Mouse (Mus musculus) MEL (cell line): ENCODE measurements around the gene Erc2. TPM values are rescaled to one million over a fixed set of nuclear protein-coding genes. Genes with fewer than 3 reads are reported as not detected.

Experiments
- DNase-seq: peaks from one replicate; pipeline ENCODE4 v3.0.0; 2011; ENCODE audit warnings: low read depth, low spot score
- H3K27ac ChIP-seq: 2 replicates; pipeline ENCODE4 v1.5.1; 2012; ENCODE audit warnings: low read depth, mild to moderate bottlenecking, control low read depth, low read length, moderate library complexity; ENCODE audit not compliant: control insufficient read depth
- H3K27me3 ChIP-seq, 2 experiments: fragments of 150-350 bp in 1 of 2; sonication (generic) in 1 of 2; 2 replicates each; pipeline ENCODE4 v1.6.1; 2012; ENCODE audit warnings: low read length in 2 of 2, mild to moderate bottlenecking in 2 of 2, improper control_type of control experiment in 1 of 2, moderate library complexity in 1 of 2; ENCODE audit not compliant: insufficient read depth in 2 of 2, control insufficient read depth in 1 of 2
- H3K36me3 ChIP-seq, 2 experiments: 2 replicates each; pipeline ENCODE4 v1.6.1; 2012 to 2014; ENCODE audit warnings: low read length in 2 of 2, improper control_type of control experiment in 1 of 2, inconsistent platforms in 1 of 2, mild to moderate bottlenecking in 1 of 2; ENCODE audit not compliant: insufficient read depth in 2 of 2, control insufficient read depth in 1 of 2
- H3K4me1 ChIP-seq, 2 experiments: fragments of 150-350 bp in 1 of 2; sonication (generic) in 1 of 2; 2 replicates each; pipeline ENCODE4 v1.6.1; 2012; ENCODE audit warnings: low read length in 2 of 2, improper control_type of control experiment in 1 of 2, mild to moderate bottlenecking in 1 of 2; ENCODE audit not compliant: insufficient read depth in 2 of 2, control insufficient read depth in 1 of 2
- H3K4me3 ChIP-seq, 2 experiments: fragments of 150-350 bp in 1 of 2; sonication (generic) in 1 of 2; 2 replicates each; pipeline ENCODE4 v1.5.1; 2012; ENCODE audit warnings: low read depth in 2 of 2, low read length in 2 of 2, mild to moderate bottlenecking in 2 of 2, moderate library complexity in 2 of 2, control low read depth in 1 of 2, improper control_type of control experiment in 1 of 2; ENCODE audit not compliant: control insufficient read depth in 1 of 2, insufficient read depth in 1 of 2
- H3K79me2 ChIP-seq: 2 replicates; pipeline ENCODE4 v1.6.1; 2012; ENCODE audit warnings: mild to moderate bottlenecking, low read length, moderate library complexity; ENCODE audit not compliant: control insufficient read depth, poor library complexity, insufficient read depth
- H3K9ac ChIP-seq: 2 replicates; pipeline ENCODE4 v1.6.1; 2012; ENCODE audit warnings: low read depth, mild to moderate bottlenecking, control low read depth, low read length, moderate library complexity; ENCODE audit not compliant: control insufficient read depth, poor library complexity, severe bottlenecking
- H3K9me3 ChIP-seq: fragments of 150-350 bp; sonication (generic); replicated peaks from 2 replicates; pipeline ENCODE4 v1.6.1; 2012; ENCODE audit warnings: mild to moderate bottlenecking, low read length, improper control_type of control experiment, moderate library complexity; ENCODE audit not compliant: insufficient read depth
- BHLHE40 ChIP-seq: IDR thresholded peaks from 2 replicates; pipeline ENCODE4 v1.6.1; 2012; ENCODE audit warnings: low read depth, mild to moderate bottlenecking, inconsistent platforms, low read length, improper control_type of control experiment, borderline replicate concordance
- E2F4 ChIP-seq: IDR thresholded peaks from 2 replicates; pipeline ENCODE4 v1.6.1; 2011; ENCODE audit warnings: low read depth, low read length, improper control_type of control experiment, borderline replicate concordance
- ELF1 ChIP-seq: IDR thresholded peaks from 2 replicates; pipeline ENCODE4 v1.6.1; 2014; ENCODE audit warnings: low read depth, mild to moderate bottlenecking, inconsistent platforms, low read length, improper control_type of control experiment, moderate library complexity
- GABPA ChIP-seq: IDR thresholded peaks from 2 replicates; pipeline ENCODE4 v1.6.1; 2012; ENCODE audit warnings: low read depth, mild to moderate bottlenecking, inconsistent platforms, low read length, improper control_type of control experiment, moderate library complexity
- JUND ChIP-seq: IDR thresholded peaks from 2 replicates; pipeline ENCODE4 v1.6.1; 2011; ENCODE audit warnings: low read depth, mild to moderate bottlenecking, improper control_type of control experiment, low read length
- MEF2A ChIP-seq: IDR thresholded peaks from 2 replicates; pipeline ENCODE4 v1.6.1; 2014; ENCODE audit warnings: low read depth, mild to moderate bottlenecking, inconsistent platforms, low read length, improper control_type of control experiment; ENCODE audit not compliant: poor library complexity, insufficient replicate concordance, severe bottlenecking; ENCODE audit errors: extremely low read depth
- MXI1 ChIP-seq: IDR thresholded peaks from 2 replicates; pipeline ENCODE4 v1.6.1; 2011; ENCODE audit warnings: mild to moderate bottlenecking, low read depth, low read length, improper control_type of control experiment
- MYC ChIP-seq: IDR thresholded peaks from 2 replicates; pipeline ENCODE4 v1.6.1; 2011; ENCODE audit warnings: low read depth, mild to moderate bottlenecking, low read length, improper control_type of control experiment, moderate library complexity
- NELFE ChIP-seq: IDR thresholded peaks from 2 replicates; pipeline ENCODE4 v1.6.1; 2011; ENCODE audit warnings: low read depth, low read length, improper control_type of control experiment
- RAD21 ChIP-seq: IDR thresholded peaks from 2 replicates; pipeline ENCODE4 v1.6.1; 2011; ENCODE audit warnings: mild to moderate bottlenecking, low read depth, low read length, improper control_type of control experiment
- TAL1 ChIP-seq: IDR thresholded peaks from 2 replicates; pipeline ENCODE4 v1.6.1; 2012; ENCODE audit warnings: mild to moderate bottlenecking, inconsistent platforms, low read length, moderate library complexity, mixed read lengths
- UBTF ChIP-seq: IDR thresholded peaks from 2 replicates; pipeline ENCODE4 v1.6.1; 2012; ENCODE audit warnings: low read depth, mild to moderate bottlenecking, inconsistent platforms, low read length, improper control_type of control experiment, moderate library complexity, borderline replicate concordance; ENCODE audit not compliant: insufficient read depth
- USF1 ChIP-seq: IDR thresholded peaks from 2 replicates; pipeline ENCODE4 v1.6.1; 2014; ENCODE audit warnings: low read depth, mild to moderate bottlenecking, inconsistent platforms, low read length, improper control_type of control experiment, moderate library complexity
- USF2 ChIP-seq, 2 experiments: IDR thresholded peaks; 2 replicates each; pipeline ENCODE4 v1.6.1; 2011 to 2012; ENCODE audit warnings: improper control_type of control experiment in 2 of 2, low read length in 2 of 2, borderline replicate concordance in 1 of 2, inconsistent platforms in 1 of 2, low read depth in 1 of 2, mild to moderate bottlenecking in 1 of 2; ENCODE audit not compliant: insufficient read depth in 1 of 2
- ZC3H11A ChIP-seq: IDR thresholded peaks from 2 replicates; pipeline ENCODE4 v1.6.1; 2012; ENCODE audit warnings: low read depth, mild to moderate bottlenecking, inconsistent platforms, low read length, improper control_type of control experiment
- polyA plus RNA-seq, 2 experiments: library from polyadenylated mRNA; stranded (reverse) in 1 of 2; unstranded in 1 of 2; fragments of >175 nt in 1 of 2; fragments of >200 nt in 1 of 2; gene quantifications; 2 replicates each; pipeline versions ENCODE4 v1.2.1 to v1.2.4; 2012; ENCODE audit warnings: low replicate concordance in 2 of 2, low read depth in 1 of 2; ENCODE audit not compliant: insufficient read length in 2 of 2, insufficient read depth in 1 of 2, missing spikeins in 1 of 2
- total RNA-seq: library from RNA; depleted of rRNA; stranded (reverse); fragments of 300-350 nt; gene quantifications from 2 replicates; pipeline ENCODE4 v1.2.3, GENCODE M21; 2012

The Erc2 gene
- total and polyA plus RNA-seq, 3 experiments: not detected

- H3K9ac ChIP-seq: no peak overlapping the region
- no peak overlapping the region for H3K27ac ChIP-seq
- H3K9me3 ChIP-seq: no peaks in the 10 kb centered on the region
- H3K4me3 ChIP-seq: no peak overlapping the region
- no peak for DNase-seq
- TF ChIP-seq BHLHE40 (no peak), RAD21 (no peak), JUND (no peak), NELFE (no peak), MYC (no peak), TAL1 (no peak), UBTF (no peak), GABPA (no peak)
- H3K79me2 ChIP-seq: no peaks in the 10 kb centered on the region
- H3K4me1 ChIP-seq: no peaks in the 10 kb centered on the region
- no peaks in the 10 kb centered on the region for H3K27me3 ChIP-seq
- no peaks in the 10 kb centered on the region for H3K36me3 ChIP-seq
Measured at GRCm38 (mm10) chr14:28331108-28331507, 708.9 kb downstream of the Erc2 start.

GRCm38 (mm10) chr14:28332351-28332953 is 710.2 kb downstream of the Erc2 start:
- TF ChIP-seq MEF2A (no peak), MXI1 (no peak), TAL1 (no peak), ZC3H11A (no peak)
- DNase-seq: no peak
- H3K9me3 ChIP-seq: no peaks in the 10 kb centered on the region
- H3K4me3 ChIP-seq: no peak overlapping the region
- H3K36me3 ChIP-seq: no peaks in the 10 kb centered on the region
- no peak overlapping the region for H3K9ac ChIP-seq
- H3K4me1 ChIP-seq: no peaks in the 10 kb centered on the region
- H3K27me3 ChIP-seq: no peaks in the 10 kb centered on the region
- no peak overlapping the region for H3K27ac ChIP-seq
- H3K79me2 ChIP-seq: no peaks in the 10 kb centered on the region

- Histone ChIP-seq H3K79me2 (no peaks in the 10 kb centered on the region), H3K9me3 (no peaks in the 10 kb centered on the region), H3K27me3 (no peaks in the 10 kb centered on the region), H3K36me3 (no peaks in the 10 kb centered on the region), H3K4me1 (no peaks in the 10 kb centered on the region), H3K9ac (no peak overlapping the region), H3K27ac (no peak overlapping the region), H3K4me3 (no peak overlapping the region)
- DNase-seq: no peak
- TF ChIP-seq ELF1 (no peak), USF2 (IDR thresholded peaks at IDR 0.05; ENCODE audit: borderline replicate concordance in 1 of 2, insufficient read depth in 1 of 2, low read depth in 1 of 2, low read length in 2 of 2) (no peak), E2F4 (no peak), USF1 (no peak), JUND (no peak)
Measured at GRCm38 (mm10) chr14:28339146-28339545, 716.9 kb downstream of the Erc2 start.
